Mouse (Mus musculus) forebrain, embryonic 14.5 days (tissue): Measurements from ENCODE around the gene Slamf8. TPM values are rescaled to one million over a fixed set of nuclear protein-coding genes. Genes with fewer than 3 reads are reported as not detected.
A peak's percentile ranks its signal among the peaks of the same experiment; 100 is the strongest.

Experiments used
- ATAC-seq: fragments of 200-750 bp; cut with Nextera tagmentation; 2 replicates; pipeline ENCODE4 v1.8.0; 2017; ENCODE audit warnings: mild to moderate bottlenecking, moderate library complexity
- DNase-seq: peaks from one replicate; pipeline ENCODE4 v3.0.0-alpha.2; 2015; ENCODE audit warnings: low spot score
- H3K27ac ChIP-seq: fragments of 300-500 bp; sonication (generic); 2 replicates; pipeline ENCODE4 v1.5.1; 2014; ENCODE audit warnings: low read depth, mild to moderate bottlenecking, control low read depth, low read length, moderate library complexity
- H3K27me3 ChIP-seq: fragments of 300-500 bp; sonication (generic); replicated peaks from 2 replicates; pipeline ENCODE4 v1.6.1; 2014; ENCODE audit warnings: low read length, control low read depth, mixed read lengths; ENCODE audit not compliant: control insufficient read depth, insufficient read depth
- H3K36me3 ChIP-seq: fragments of 300-500 bp; sonication (generic); 2 replicates; pipeline ENCODE4 v1.6.1; 2014; ENCODE audit warnings: low read length, control low read depth; ENCODE audit not compliant: control insufficient read depth, insufficient read depth
- H3K4me1 ChIP-seq: fragments of 300-500 bp; sonication (generic); 2 replicates; pipeline ENCODE4 v1.6.1; 2014; ENCODE audit warnings: antibody characterized with exemption, low read length, control low read depth; ENCODE audit not compliant: control insufficient read depth, insufficient read depth
- H3K4me2 ChIP-seq: fragments of 300-500 bp; sonication (generic); 2 replicates; pipeline ENCODE4 v1.6.1; 2014; ENCODE audit warnings: mild to moderate bottlenecking, control low read depth, low read length
- H3K4me3 ChIP-seq: fragments of 300-500 bp; sonication (generic); 2 replicates; pipeline ENCODE4 v1.5.1; 2014; ENCODE audit warnings: low read depth, low read length, control low read depth
- H3K9ac ChIP-seq: fragments of 300-500 bp; sonication (generic); 2 replicates; pipeline ENCODE4 v1.6.1; 2014; ENCODE audit warnings: mild to moderate bottlenecking, low read length, control low read depth, moderate library complexity
- H3K9me3 ChIP-seq: fragments of 300-500 bp; sonication (generic); replicated peaks from 2 replicates; pipeline ENCODE4 v1.6.1; 2016; ENCODE audit warnings: low read length, control low read depth, mixed read lengths; ENCODE audit not compliant: control insufficient read depth
- WGBS: fragments of 180-500 bp; shearing (Covaris S2); extraction: QIAGEN DNeasy Blood & Tissue Kit; methylation state at CpG from one replicate; pipeline ENCODE4 v1.1.7; 2014; 5-methylcytosine and 5-hydroxymethylcytosine counted together
- polyA plus RNA-seq: library from polyadenylated mRNA; unstranded; fragments of >200 nt; fragmentation: Nextera tagmentation; extraction: Ambion mirVana; gene quantifications from 2 replicates; pipeline ENCODE4 v1.2.1, GENCODE M21; 2014

Slamf8 gene
- polyA plus RNA-seq, 1 experiment from 2014 or later: not detected

DNA sequence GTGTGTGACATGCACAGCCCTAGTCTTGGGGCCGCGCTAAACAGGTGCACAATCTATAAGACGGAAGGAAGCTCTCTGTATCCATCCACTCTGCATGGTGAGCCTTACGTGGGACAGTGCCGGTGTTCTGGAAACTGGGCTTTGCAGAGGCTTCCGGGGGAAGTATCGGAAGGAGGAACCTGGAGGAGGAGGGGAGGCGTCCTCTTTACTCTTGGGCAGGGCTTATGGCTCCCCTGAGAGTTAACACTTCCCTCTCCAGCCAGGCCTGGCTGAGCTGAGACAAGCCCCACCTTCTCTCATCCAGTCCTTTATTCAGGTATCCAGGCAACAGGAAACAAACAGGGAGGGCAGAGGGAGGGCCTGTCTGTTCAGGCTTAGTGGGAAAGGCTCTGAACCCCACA is 39.8 kb downstream of the Slamf8 start:
- H3K4me2 ChIP-seq: peak overlapping the region; percentile 51
- H3K27ac ChIP-seq: no peak overlapping the region
- peak; percentile 83 for DNase-seq
- H3K27me3 ChIP-seq: no peaks in the 10 kb centered on the region
- ATAC-seq: peak; percentile 93
- H3K36me3 ChIP-seq: no peaks in the 10 kb centered on the region
- H3K4me3 ChIP-seq: peak overlapping the region; percentile 30
- no peaks in the 10 kb centered on the region for H3K9me3 ChIP-seq
- H3K9ac ChIP-seq: peak overlapping the region; percentile 61
- peaks cover 15% of the 10 kb centered on the region for H3K4me1 ChIP-seq
- WGBS: 2% methylated on average over 8 of the region's 8 CpGs

DNA sequence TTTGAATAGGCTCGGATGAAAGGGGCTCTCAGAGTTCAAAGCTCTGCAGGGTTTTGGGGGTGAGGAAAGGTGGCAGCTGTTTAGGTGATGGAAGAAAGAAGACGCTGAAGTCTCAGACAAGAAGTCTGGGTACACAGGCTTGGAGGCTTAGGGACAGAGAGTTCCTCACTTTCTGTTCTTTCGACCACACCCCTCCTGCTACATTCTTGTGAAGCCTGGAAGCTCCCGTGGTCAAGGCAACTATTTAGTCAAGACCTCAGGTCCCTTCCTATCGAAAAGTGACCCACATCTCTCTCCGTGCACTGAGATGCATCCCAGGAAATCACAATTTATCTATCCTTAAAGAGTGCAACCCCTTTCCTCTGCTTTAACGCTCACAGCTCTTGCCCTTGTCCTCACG is 40.7 kb downstream of the Slamf8 start:
- Histone ChIP-seq H3K27me3 (no peaks in the 10 kb centered on the region), H3K36me3 (no peaks in the 10 kb centered on the region), H3K9me3 (no peaks in the 10 kb centered on the region), H3K9ac (peak overlapping the region; percentile 61), H3K4me3 (peak overlapping the region; percentile 30), H3K4me2 (peak overlapping the region; percentile 51), H3K27ac (no peak overlapping the region), H3K4me1 (peaks cover 15% of the 10 kb centered on the region)
- DNase-seq (no peak), ATAC-seq (no peak)
- under 1% methylated on average over 8 of the region's 8 CpGs for WGBS

DNA sequence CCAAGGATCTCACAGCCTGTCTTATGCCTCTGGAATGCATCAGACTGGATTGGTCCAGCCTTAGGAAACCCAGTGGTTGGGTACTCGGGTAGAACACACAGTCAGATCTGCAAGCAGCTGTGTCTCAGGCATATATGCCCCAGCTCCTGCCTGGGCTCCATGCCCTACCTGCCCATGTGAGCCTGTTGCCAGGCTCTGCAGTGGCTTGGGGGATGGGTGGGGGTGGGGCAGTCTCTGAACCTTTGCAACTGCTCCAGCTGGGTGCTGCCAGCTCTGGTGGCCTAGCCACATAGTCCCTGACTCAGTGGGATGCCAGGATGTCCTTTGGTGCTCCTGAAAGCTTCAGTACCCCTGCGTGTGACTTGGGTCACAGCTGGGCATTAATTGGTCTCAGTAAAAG is 41.1 kb downstream of the Slamf8 start:
- 8% methylated on average over 2 of the region's 2 CpGs for WGBS
- no peak for ATAC-seq

DNA sequence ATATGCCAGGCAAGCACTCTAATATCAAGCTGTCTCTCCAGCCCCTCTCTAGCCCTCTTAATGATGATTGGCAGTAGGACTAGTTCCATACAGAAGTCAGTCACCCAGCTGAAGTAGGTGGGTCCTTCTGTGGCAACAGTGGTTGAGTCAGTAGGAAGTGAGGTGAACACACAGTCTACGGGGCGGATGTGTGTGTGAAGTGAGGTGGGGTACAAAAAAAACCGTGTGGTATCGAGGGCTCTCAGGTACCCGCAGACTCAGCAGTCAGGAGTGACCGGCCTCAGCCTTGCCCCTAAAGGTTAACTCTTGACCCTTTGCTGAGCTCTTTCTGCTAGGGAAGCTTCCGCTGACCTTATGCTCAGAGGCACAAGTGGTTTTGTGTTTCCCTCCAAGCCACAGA is 41.9 kb downstream of the Slamf8 start:
- no peaks in the 10 kb centered on the region for H3K36me3 ChIP-seq
- WGBS: 57% methylated on average over 7 of the region's 7 CpGs

More for the DNA sequence above, 41.1 kb downstream of the Slamf8 start:
- Histone ChIP-seq H3K4me1 (peaks cover 15% of the 10 kb centered on the region), H3K4me3 (peak overlapping the region; percentile 30; the same call in 1 of the 2 replicates), H3K36me3 (no peaks in the 10 kb centered on the region), H3K4me2 (peak overlapping the region; percentile 51), H3K27ac (no peak overlapping the region), H3K27me3 (no peaks in the 10 kb centered on the region), H3K9me3 (no peaks in the 10 kb centered on the region), H3K9ac (no peak overlapping the region)
- DNase-seq: no peak

DNA sequence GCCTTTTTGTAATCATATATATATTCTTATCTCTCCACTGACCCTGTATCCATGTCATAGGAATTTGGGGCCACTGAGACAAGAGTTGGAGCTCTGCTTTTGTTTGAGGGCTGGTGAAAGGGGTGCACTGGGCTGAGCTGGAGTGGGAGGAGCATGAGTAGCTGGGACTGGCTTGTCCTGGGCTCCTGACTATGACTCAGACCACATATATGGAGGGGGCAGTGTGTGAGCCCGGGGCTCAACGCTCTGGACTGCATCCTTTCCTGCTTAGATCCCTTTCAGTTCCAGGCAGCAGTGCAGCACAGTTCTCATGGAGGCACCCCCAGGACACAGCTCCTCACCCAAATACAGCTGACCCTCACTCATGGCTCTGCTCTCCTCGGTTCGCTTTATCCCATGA is 44.3 kb downstream of the Slamf8 start:
- Histone ChIP-seq H3K9ac (no peak overlapping the region), H3K4me2 (no peak overlapping the region), H3K4me3 (no peak overlapping the region), H3K9me3 (no peaks in the 10 kb centered on the region), H3K27ac (no peak overlapping the region), H3K4me1 (peaks cover 14% of the 10 kb centered on the region), H3K27me3 (no peaks in the 10 kb centered on the region), H3K36me3 (no peaks in the 10 kb centered on the region)
- WGBS: 87% methylated on average over 4 of the region's 4 CpGs
- DNase-seq (no peak), ATAC-seq (no peak)

More for the DNA sequence above, 41.9 kb downstream of the Slamf8 start:
- no peak for ATAC-seq
- DNase-seq: no peak
- H3K4me1 ChIP-seq: peaks cover 15% of the 10 kb centered on the region
- H3K27me3 ChIP-seq: no peaks in the 10 kb centered on the region
- no peak overlapping the region for H3K9ac ChIP-seq
- H3K4me2 ChIP-seq: no peak overlapping the region
- H3K4me3 ChIP-seq: no peak overlapping the region
- H3K9me3 ChIP-seq: no peaks in the 10 kb centered on the region
- H3K27ac ChIP-seq: no peak overlapping the region

DNA sequence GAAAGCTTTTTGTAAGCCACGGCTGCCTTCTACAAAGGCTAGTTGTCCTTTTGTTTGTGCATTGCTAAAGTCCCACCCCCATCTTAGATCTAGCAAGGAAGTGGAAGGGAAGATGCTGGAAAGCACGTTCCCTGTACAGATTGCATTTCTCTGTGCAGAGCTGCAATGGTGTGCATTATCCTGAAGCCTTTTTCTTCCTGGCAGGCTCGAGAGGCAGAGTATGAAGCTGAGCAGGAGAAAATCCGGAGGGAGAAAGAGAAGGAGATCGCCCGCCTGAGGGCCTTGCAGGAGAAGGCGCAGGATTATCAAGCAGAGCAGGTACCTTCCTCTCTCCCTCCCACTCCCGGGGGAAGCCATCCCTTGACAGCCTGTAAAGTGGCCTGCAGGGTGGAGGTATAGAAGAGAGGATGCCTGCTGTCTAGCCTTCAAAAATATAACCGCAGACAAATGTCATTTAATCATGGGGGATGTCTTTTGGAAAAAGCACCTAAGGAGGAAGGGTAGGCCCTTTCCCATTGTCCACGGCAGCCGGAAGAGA is 50.0 kb downstream of the Slamf8 start:
- H3K9ac ChIP-seq: no peak overlapping the region
- H3K27me3 ChIP-seq: no peaks in the 10 kb centered on the region
- H3K27ac ChIP-seq: peak overlapping the region; percentile 53; the same call in 1 of the 2 replicates
- H3K9me3 ChIP-seq: no peaks in the 10 kb centered on the region
- no peak overlapping the region for H3K4me3 ChIP-seq
- no peaks in the 10 kb centered on the region for H3K36me3 ChIP-seq
- WGBS: 38% methylated on average over 11 of the region's 11 CpGs
- ATAC-seq (peak; percentile 30; the same call in 1 of the 2 replicates), DNase-seq (no peak)
- peaks cover 8% of the 10 kb centered on the region for H3K4me1 ChIP-seq
- no peak overlapping the region for H3K4me2 ChIP-seq

DNA sequence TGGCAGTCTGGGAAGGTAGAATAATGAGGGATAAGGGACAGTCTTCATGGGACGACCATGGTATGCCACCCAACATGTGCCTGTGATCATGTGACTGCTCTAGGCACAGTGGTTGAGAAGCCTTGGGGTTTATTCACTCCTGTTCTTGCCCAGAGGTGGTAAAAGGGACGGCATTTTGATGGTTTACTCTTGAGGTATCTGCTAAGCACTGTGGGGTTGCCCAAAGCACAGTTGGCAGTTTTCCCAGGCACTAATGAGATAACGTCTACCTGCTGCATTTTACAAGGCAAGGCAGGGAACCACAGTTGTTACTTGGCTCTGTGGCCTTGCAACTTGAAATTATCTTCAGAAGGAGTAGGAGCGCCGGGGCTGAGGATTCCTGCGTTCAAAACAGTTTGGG is 50.5 kb downstream of the Slamf8 start:
- Histone ChIP-seq H3K36me3 (no peaks in the 10 kb centered on the region), H3K27me3 (no peaks in the 10 kb centered on the region), H3K4me1 (peaks cover 8% of the 10 kb centered on the region), H3K4me3 (no peak overlapping the region), H3K9me3 (no peaks in the 10 kb centered on the region), H3K9ac (no peak overlapping the region), H3K27ac (peak overlapping the region; percentile 53; the same call in 1 of the 2 replicates), H3K4me2 (no peak overlapping the region)
- DNase-seq: peak; percentile 47
- 39% methylated on average over 6 of the region's 6 CpGs for WGBS
- ATAC-seq: peak; percentile 49

DNA sequence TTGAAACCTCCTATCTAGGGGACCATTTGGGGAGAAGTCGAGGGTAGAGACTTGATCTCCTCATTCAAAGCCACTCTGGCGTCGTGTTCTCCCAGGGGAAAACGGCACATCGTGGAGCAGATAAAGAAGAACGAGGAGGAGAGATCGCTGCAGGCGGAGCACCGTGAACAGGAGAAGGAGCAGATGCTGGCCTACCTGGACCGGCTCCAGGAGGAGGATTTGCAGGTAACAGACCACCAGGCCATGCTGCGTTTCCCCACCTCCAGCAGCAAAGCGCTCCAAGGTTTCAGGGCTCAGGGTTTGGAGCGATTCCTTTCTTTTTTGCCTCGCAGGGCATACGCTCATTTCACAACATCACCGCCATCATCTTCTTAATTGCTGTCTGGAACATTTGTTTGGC is 55.3 kb downstream of the Slamf8 start:
- no peaks in the 10 kb centered on the region for H3K9me3 ChIP-seq
- WGBS: 75% methylated on average over 16 of the region's 16 CpGs
- H3K4me1 ChIP-seq: peaks cover 11% of the 10 kb centered on the region
- H3K4me2 ChIP-seq: no peak overlapping the region
- H3K27me3 ChIP-seq: no peaks in the 10 kb centered on the region
- no peaks in the 10 kb centered on the region for H3K36me3 ChIP-seq
- H3K27ac ChIP-seq: no peak overlapping the region
- ATAC-seq (no peak), DNase-seq (no peak)
- no peak overlapping the region for H3K9ac ChIP-seq
- no peak overlapping the region for H3K4me3 ChIP-seq

DNA sequence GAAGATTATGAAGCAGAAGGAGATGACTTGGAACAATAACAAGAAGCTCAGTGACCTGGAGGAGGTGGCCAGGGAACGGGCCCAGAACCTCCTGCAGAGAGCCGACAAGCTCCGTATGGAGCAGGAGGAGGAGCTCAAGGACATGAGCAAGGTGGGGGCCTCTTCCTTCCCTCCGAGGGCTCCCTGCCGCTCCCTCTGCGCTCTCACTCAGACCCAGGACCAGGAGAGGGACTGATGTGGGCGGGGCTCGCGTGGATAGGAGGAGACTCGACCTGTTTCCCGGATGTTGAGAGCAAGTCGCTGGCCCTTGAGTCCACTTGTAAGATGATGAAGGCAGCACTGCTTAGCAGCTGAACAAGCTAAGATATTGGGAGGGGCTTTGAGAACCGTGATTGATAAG is 57.8 kb downstream of the Slamf8 start:
- H3K27ac ChIP-seq: no peak overlapping the region
- ATAC-seq: peak; percentile 55; the same call in 1 of the 2 replicates
- no peaks in the 10 kb centered on the region for H3K9me3 ChIP-seq
- 2% methylated on average over 13 of the region's 13 CpGs for WGBS
- H3K27me3 ChIP-seq: no peaks in the 10 kb centered on the region
- DNase-seq: peak; percentile 45
- H3K4me3 ChIP-seq: peak overlapping the region; percentile 13; the same call in 1 of the 2 replicates
- peak overlapping the region; percentile 36 for H3K4me2 ChIP-seq
- peaks cover 6% of the 10 kb centered on the region; the same call in 1 of the 2 replicates for H3K4me1 ChIP-seq
- no peaks in the 10 kb centered on the region for H3K36me3 ChIP-seq
- no peak overlapping the region for H3K9ac ChIP-seq
